Mouse (Mus musculus): ENCODE measurements around the gene Col4a6.

Col4a6 gene

GRCm38 (mm10) chrX:141236564-141237333 is 237.1 kb downstream of the Col4a6 start:
- peak in 1 of 2 experiments; percentile 21 for DNase-seq

GRCm38 (mm10) chrX:141228169-141228568 is 245.7 kb downstream of the Col4a6 start:
- DNase-seq, result no peak

GRCm38 (mm10) chrX:141212802-141213201 is 261.1 kb downstream of the Col4a6 start:
- peak; percentile 16 to 49 for DNase-seq

- no peak for DNase-seq
Measured at GRCm38 (mm10) chrX:141198993-141199392, 274.9 kb downstream of the Col4a6 start.

GRCm38 (mm10) chrX:141195036-141195435 is 278.8 kb downstream of the Col4a6 start:
- DNase-seq, result no peak

- DNase-seq, result peak; percentile 14 to 48
Measured at GRCm38 (mm10) chrX:141175353-141175752, 298.5 kb downstream of the Col4a6 start.

- DNase-seq, result no peak
Measured at GRCm38 (mm10) chrX:141165067-141165466, 308.8 kb downstream of the Col4a6 start.

GRCm38 (mm10) chrX:141160371-141160770 is 313.5 kb downstream of the Col4a6 start:
- DNase-seq, result no peak

GRCm38 (mm10) chrX:141158160-141158559 is 315.7 kb downstream of the Col4a6 start:
- DNase-seq, result peak; percentile 18 to 51

GRCm38 (mm10) chrX:141157626-141158025 is 316.2 kb downstream of the Col4a6 start:
- DNase-seq, result no peak

GRCm38 (mm10) chrX:141156696-141157095 is 317.2 kb downstream of the Col4a6 start:
- no peak for DNase-seq

GRCm38 (mm10) chrX:141151182-141151581 is 322.7 kb downstream of the Col4a6 start:
- no peak for DNase-seq

GRCm38 (mm10) chrX:141150290-141150689 is 323.6 kb downstream of the Col4a6 start:
- DNase-seq, result no peak

GRCm38 (mm10) chrX:141149705-141150104 is 324.2 kb downstream of the Col4a6 start:
- DNase-seq, result peak in 1 of 2 experiments; percentile 34
